Mouse (Mus musculus) midbrain, embryonic 13.5 days (tissue): Measurements from ENCODE around the gene Ppip5k2. TPM values are rescaled to one million over a fixed set of nuclear protein-coding genes. Genes with fewer than 3 reads are reported as not detected.

ENCODE experiments used
- ATAC-seq: fragments of 200-750 bp; cut with Nextera tagmentation; 2 replicates; pipeline ENCODE4 v1.8.0; 2017; ENCODE audit warnings: mild to moderate bottlenecking, moderate TSS enrichment, moderate library complexity
- H3K27ac ChIP-seq: fragments of 300-500 bp; sonication (generic); 2 replicates; pipeline ENCODE4 v1.5.1; 2015; ENCODE audit warnings: inconsistent platforms, mild to moderate bottlenecking, moderate library complexity
- H3K27me3 ChIP-seq: fragments of 300-500 bp; sonication (generic); 2 replicates; pipeline ENCODE4 v1.6.1; 2015; ENCODE audit warnings: mild to moderate bottlenecking, inconsistent platforms
- H3K36me3 ChIP-seq: fragments of 300-500 bp; sonication (generic); 2 replicates; pipeline ENCODE4 v1.6.1; 2015; ENCODE audit warnings: mild to moderate bottlenecking, inconsistent platforms
- H3K4me1 ChIP-seq: fragments of 300-500 bp; sonication (generic); replicated peaks from 2 replicates; pipeline ENCODE4 v1.6.1; 2015; ENCODE audit warnings: inconsistent platforms
- H3K4me2 ChIP-seq: fragments of 300-500 bp; sonication (generic); replicated peaks from 2 replicates; pipeline ENCODE4 v1.6.1; 2015; ENCODE audit warnings: moderate library complexity, mild to moderate bottlenecking, inconsistent platforms
- H3K4me3 ChIP-seq: fragments of 300-500 bp; sonication (generic); replicated peaks from 2 replicates; pipeline ENCODE4 v1.5.1; 2015; ENCODE audit warnings: mild to moderate bottlenecking, inconsistent platforms
- H3K9ac ChIP-seq: fragments of 300-500 bp; sonication (generic); replicated peaks from 2 replicates; pipeline ENCODE4 v1.6.1; 2015; ENCODE audit warnings: mild to moderate bottlenecking, inconsistent platforms
- H3K9me3 ChIP-seq: fragments of 300-500 bp; sonication (generic); 2 replicates; pipeline ENCODE4 v1.6.1; 2016; ENCODE audit warnings: mild to moderate bottlenecking, inconsistent platforms
- WGBS: fragments of 180-500 bp; shearing (Covaris S2); methylation state at CpG from one replicate; pipeline ENCODE4 v1.1.7; 2015; 5-methylcytosine and 5-hydroxymethylcytosine counted together
- polyA plus RNA-seq: library from polyadenylated mRNA; unstranded; fragments of >200 nt; fragmentation: Nextera tagmentation; extraction: Ambion mirVana; gene quantifications from 2 replicates; pipeline ENCODE4 v1.2.1, GENCODE M21; 2015

The Ppip5k2 gene
- polyA plus RNA-seq: 63.7 and 65.8 TPM in 2 replicates

GRCm38 (mm10) chr1:97769904-97770753 lies at the start of gene Ppip5k2, which contains the start of gene Gin1:
Ppip5k2 (minus strand) TSS chr1:97770411.
Gin1 (plus strand) TSS chr1:97770172.
- Histone ChIP-seq H3K4me3 (peak within 1 kb of the TSS; percentile 94), H3K27ac (peak within 1 kb of the TSS; percentile 90), H3K4me1 (peaks cover 30% of the 10 kb centered on the region), H3K36me3 (no peaks in the 10 kb centered on the region), H3K27me3 (no peaks in the 10 kb centered on the region), H3K9ac (peak within 1 kb of the TSS; percentile 91), H3K9me3 (no peaks in the 10 kb centered on the region), H3K4me2 (peak within 1 kb of the TSS; percentile 69)
- peak; percentile 99 for ATAC-seq
- WGBS: under 1% methylated on average over 66 of the region's 66 CpGs

GRCm38 (mm10) chr1:97809255-97809912 lies 39.2 kb upstream of the Ppip5k2 start:
- no peak overlapping the region for H3K9ac ChIP-seq
- H3K4me3 ChIP-seq: no peak overlapping the region
- H3K4me2 ChIP-seq: no peak overlapping the region
- no peaks in the 10 kb centered on the region for H3K4me1 ChIP-seq
- no peaks in the 10 kb centered on the region for H3K9me3 ChIP-seq
- no peaks in the 10 kb centered on the region for H3K36me3 ChIP-seq
- no peaks in the 10 kb centered on the region for H3K27me3 ChIP-seq
- 43% methylated on average over 2 of the region's 2 CpGs for WGBS
- no peak overlapping the region for H3K27ac ChIP-seq
- 0 out of 2 replicates have a peak, but pooled peaks have one; percentile 62 for ATAC-seq

- no peak for ATAC-seq
- no peak overlapping the region for H3K9ac ChIP-seq
- H3K4me1 ChIP-seq: no peaks in the 10 kb centered on the region
- no peaks in the 10 kb centered on the region for H3K36me3 ChIP-seq
- H3K4me2 ChIP-seq: no peak overlapping the region
- H3K27me3 ChIP-seq: no peaks in the 10 kb centered on the region
- peaks cover 8% of the 10 kb centered on the region; the same call in 1 of the 2 replicates for H3K9me3 ChIP-seq
- H3K27ac ChIP-seq: no peak overlapping the region
- no peak overlapping the region for H3K4me3 ChIP-seq
These were observed 34.3 kb upstream of the Ppip5k2 start for GRCm38 (mm10) chr1:97804520-97804919.

- no peak overlapping the region for H3K27ac ChIP-seq
- no peaks in the 10 kb centered on the region for H3K36me3 ChIP-seq
- H3K9me3 ChIP-seq: peaks cover 8% of the 10 kb centered on the region; the same call in 1 of the 2 replicates
- H3K27me3 ChIP-seq: no peaks in the 10 kb centered on the region
- H3K4me3 ChIP-seq: no peak overlapping the region
- no peak for ATAC-seq
- H3K4me2 ChIP-seq: no peak overlapping the region
- no peak overlapping the region for H3K9ac ChIP-seq
- no peaks in the 10 kb centered on the region for H3K4me1 ChIP-seq
- WGBS: 46% methylated on average over 4 of the region's 4 CpGs
These were observed 32.1 kb upstream of the Ppip5k2 start for GRCm38 (mm10) chr1:97802207-97802902.

GRCm38 (mm10) chr1:97795936-97796335 lies 25.7 kb upstream of the Ppip5k2 start:
- 91% methylated on average over 9 of the region's 9 CpGs for WGBS
- H3K27ac ChIP-seq: no peak overlapping the region
- no peak for ATAC-seq

GRCm38 (mm10) chr1:97794110-97794509 lies 23.9 kb upstream of the Ppip5k2 start:
- Histone ChIP-seq H3K9me3 (no peaks in the 10 kb centered on the region), H3K4me2 (no peak overlapping the region), H3K27ac (no peak overlapping the region), H3K4me1 (no peaks in the 10 kb centered on the region), H3K4me3 (no peak overlapping the region), H3K9ac (no peak overlapping the region), H3K27me3 (no peaks in the 10 kb centered on the region), H3K36me3 (no peaks in the 10 kb centered on the region)
- 88% methylated on average over 3 of the region's 3 CpGs for WGBS
- ATAC-seq: no peak

More at GRCm38 (mm10) chr1:97795936-97796335, 25.7 kb upstream of the Ppip5k2 start:
- no peak overlapping the region for H3K4me2 ChIP-seq
- H3K4me1 ChIP-seq: no peaks in the 10 kb centered on the region
- H3K36me3 ChIP-seq: no peaks in the 10 kb centered on the region
- peaks cover 8% of the 10 kb centered on the region; the same call in 1 of the 2 replicates for H3K9me3 ChIP-seq
- H3K9ac ChIP-seq: no peak overlapping the region
- H3K27me3 ChIP-seq: no peaks in the 10 kb centered on the region
- H3K4me3 ChIP-seq: no peak overlapping the region

- no peak for ATAC-seq
- H3K27me3 ChIP-seq: no peaks in the 10 kb centered on the region
- no peaks in the 10 kb centered on the region for H3K9me3 ChIP-seq
- H3K4me3 ChIP-seq: no peak overlapping the region
- H3K27ac ChIP-seq: no peak overlapping the region
- H3K4me2 ChIP-seq: no peak overlapping the region
- 93% methylated on average over 2 of the region's 2 CpGs for WGBS
- no peaks in the 10 kb centered on the region for H3K36me3 ChIP-seq
- H3K4me1 ChIP-seq: no peaks in the 10 kb centered on the region
- H3K9ac ChIP-seq: no peak overlapping the region
These were observed 18.3 kb upstream of the Ppip5k2 start for GRCm38 (mm10) chr1:97788490-97788889.

GRCm38 (mm10) chr1:97787674-97788073 lies 17.5 kb upstream of the Ppip5k2 start:
- Histone ChIP-seq H3K27ac (no peak overlapping the region), H3K9ac (no peak overlapping the region), H3K4me2 (no peak overlapping the region), H3K4me1 (no peaks in the 10 kb centered on the region), H3K9me3 (no peaks in the 10 kb centered on the region), H3K4me3 (no peak overlapping the region), H3K27me3 (no peaks in the 10 kb centered on the region), H3K36me3 (no peaks in the 10 kb centered on the region)
- WGBS: 91% methylated on average over 3 of the region's 3 CpGs
- no peak for ATAC-seq

- no peak for ATAC-seq
- 94% methylated on average over 11 of the region's 11 CpGs for WGBS
These were observed 15.6 kb upstream of the Ppip5k2 start for GRCm38 (mm10) chr1:97785685-97786393.

GRCm38 (mm10) chr1:97784928-97785327 lies 14.7 kb upstream of the Ppip5k2 start:
- Histone ChIP-seq H3K9ac (no peak overlapping the region), H3K36me3 (no peaks in the 10 kb centered on the region), H3K4me2 (no peak overlapping the region), H3K9me3 (no peaks in the 10 kb centered on the region), H3K4me3 (no peak overlapping the region), H3K27me3 (no peaks in the 10 kb centered on the region), H3K27ac (no peak overlapping the region), H3K4me1 (no peaks in the 10 kb centered on the region)
- WGBS: 76% methylated on average over 7 of the region's 7 CpGs
- no peak for ATAC-seq

More at GRCm38 (mm10) chr1:97785685-97786393, 15.6 kb upstream of the Ppip5k2 start:
- H3K36me3 ChIP-seq: no peaks in the 10 kb centered on the region
- H3K9ac ChIP-seq: no peak overlapping the region
- H3K9me3 ChIP-seq: no peaks in the 10 kb centered on the region
- no peaks in the 10 kb centered on the region for H3K27me3 ChIP-seq
- no peak overlapping the region for H3K27ac ChIP-seq
- no peaks in the 10 kb centered on the region for H3K4me1 ChIP-seq
- no peak overlapping the region for H3K4me3 ChIP-seq
- H3K4me2 ChIP-seq: no peak overlapping the region

GRCm38 (mm10) chr1:97781674-97782073 lies 11.5 kb upstream of the Ppip5k2 start:
- no peak overlapping the region for H3K9ac ChIP-seq
- no peak overlapping the region for H3K27ac ChIP-seq
- H3K4me2 ChIP-seq: no peak overlapping the region
- ATAC-seq: no peak
- no peaks in the 10 kb centered on the region for H3K36me3 ChIP-seq
- H3K9me3 ChIP-seq: no peaks in the 10 kb centered on the region
- no peaks in the 10 kb centered on the region for H3K4me1 ChIP-seq
- no peaks in the 10 kb centered on the region for H3K27me3 ChIP-seq
- 96% methylated on average over 7 of the region's 7 CpGs for WGBS
- no peak overlapping the region for H3K4me3 ChIP-seq
